Mouse (Mus musculus): ENCODE data around the gene Stx8. TPM values are rescaled to one million over a fixed set of nuclear protein-coding genes. Genes with fewer than 3 reads are reported as not detected.

The Stx8 gene
- polyA plus RNA-seq, 1 experiment from 2014 or later: 59.4 TPM

- Histone ChIP-seq H3K4me3 (no peak overlapping the region), H3K36me3 (no peaks in the 10 kb centered on the region), H3K27me3 (no peaks in the 10 kb centered on the region), H3K27ac (no peak overlapping the region), H3K9ac (no peak overlapping the region), H3K9me3 (no peaks in the 10 kb centered on the region), H3K4me2 (replicated peaks) (no peak overlapping the region), H3K4me1 (peaks cover 64% of the 10 kb centered on the region)
- WGBS: 91% methylated on average over 5 of the region's 5 CpGs
- no peak for ATAC-seq (ENCODE audit: low FRiP score, low read depth)
Measured at GRCm38 (mm10) chr11:68210714-68211113, 244.7 kb downstream of the Stx8 start.

- 27% methylated on average over 8 of the region's 8 CpGs for WGBS
- Histone ChIP-seq H3K27me3 (no peaks in the 10 kb centered on the region), H3K4me1 (peaks cover 76% of the 10 kb centered on the region), H3K27ac (peak overlapping the region; percentile 85), H3K4me3 (no peak overlapping the region), H3K4me2 (replicated peaks) (no peak overlapping the region), H3K9ac (no peak overlapping the region; the same call in 1 of the 2 replicates), H3K9me3 (no peaks in the 10 kb centered on the region), H3K36me3 (no peaks in the 10 kb centered on the region)
- peak; percentile 80 for ATAC-seq (ENCODE audit: low FRiP score, low read depth)
Measured at GRCm38 (mm10) chr11:68211924-68212578, 246.1 kb downstream of the Stx8 start.

GRCm38 (mm10) chr11:68213896-68214295 is 247.9 kb downstream of the Stx8 start:
- Histone ChIP-seq H3K4me3 (no peak overlapping the region), H3K4me2 (replicated peaks) (no peak overlapping the region), H3K4me1 (peaks cover 83% of the 10 kb centered on the region), H3K27ac (no peak overlapping the region), H3K9ac (no peak overlapping the region), H3K27me3 (no peaks in the 10 kb centered on the region), H3K9me3 (no peaks in the 10 kb centered on the region), H3K36me3 (no peaks in the 10 kb centered on the region)
- 66% methylated on average over 3 of the region's 3 CpGs for WGBS
- no peak for ATAC-seq (ENCODE audit: low FRiP score, low read depth)

GRCm38 (mm10) chr11:68214496-68215205 is 248.7 kb downstream of the Stx8 start:
- Histone ChIP-seq H3K27me3 (no peaks in the 10 kb centered on the region), H3K9me3 (no peaks in the 10 kb centered on the region), H3K27ac (no peak overlapping the region), H3K9ac (no peak overlapping the region), H3K4me3 (no peak overlapping the region), H3K4me2 (replicated peaks) (no peak overlapping the region), H3K4me1 (peaks cover 81% of the 10 kb centered on the region), H3K36me3 (no peaks in the 10 kb centered on the region)
- 79% methylated on average over 9 of the region's 9 CpGs for WGBS
- no peak for ATAC-seq (ENCODE audit: low FRiP score, low read depth)

- 35% methylated on average over 6 of the region's 6 CpGs for WGBS
- no peak overlapping the region for H3K9ac ChIP-seq
- H3K4me2 ChIP-seq (replicated peaks): no peak overlapping the region
- no peaks in the 10 kb centered on the region for H3K9me3 ChIP-seq
- H3K4me1 ChIP-seq: peaks cover 88% of the 10 kb centered on the region
- no peaks in the 10 kb centered on the region for H3K27me3 ChIP-seq
- no peaks in the 10 kb centered on the region for H3K36me3 ChIP-seq
- H3K4me3 ChIP-seq: no peak overlapping the region
- H3K27ac ChIP-seq: no peak overlapping the region
- ATAC-seq (ENCODE audit: low FRiP score, low read depth): no peak
Measured at GRCm38 (mm10) chr11:68215206-68215912, 249.4 kb downstream of the Stx8 start.

GRCm38 (mm10) chr11:68216041-68216440 is 250.0 kb downstream of the Stx8 start:
- Histone ChIP-seq H3K4me1 (peaks cover 91% of the 10 kb centered on the region), H3K4me2 (replicated peaks) (no peak overlapping the region)
- no peak for ATAC-seq (ENCODE audit: low FRiP score, low read depth)

GRCm38 (mm10) chr11:68220733-68221132 is 254.7 kb downstream of the Stx8 start:
- H3K4me3 ChIP-seq: no peak overlapping the region
- no peaks in the 10 kb centered on the region for H3K36me3 ChIP-seq
- no peak overlapping the region for H3K27ac ChIP-seq
- peaks cover 49% of the 10 kb centered on the region for H3K4me1 ChIP-seq
- 0 out of 2 replicates have a peak, but pooled peaks cover 4% of the 10 kb centered on the region for H3K27me3 ChIP-seq
- ATAC-seq (ENCODE audit: low FRiP score, low read depth): no peak
- 29% methylated on average over 4 of the region's 4 CpGs for WGBS
- H3K9me3 ChIP-seq: no peaks in the 10 kb centered on the region
- no peak overlapping the region for H3K4me2 ChIP-seq (replicated peaks)
- no peak overlapping the region for H3K9ac ChIP-seq

More at GRCm38 (mm10) chr11:68216041-68216440, 250.0 kb downstream of the Stx8 start:
- 73% methylated on average over 11 of the region's 11 CpGs for WGBS
- Histone ChIP-seq H3K27me3 (no peaks in the 10 kb centered on the region), H3K9me3 (no peaks in the 10 kb centered on the region), H3K4me3 (no peak overlapping the region), H3K36me3 (no peaks in the 10 kb centered on the region), H3K27ac (no peak overlapping the region), H3K9ac (peak overlapping the region; percentile 25; the same call in 1 of the 2 replicates)

GRCm38 (mm10) chr11:68222209-68222608 is 256.2 kb downstream of the Stx8 start:
- Histone ChIP-seq H3K9me3 (no peaks in the 10 kb centered on the region), H3K4me1 (peaks cover 35% of the 10 kb centered on the region), H3K9ac (no peak overlapping the region), H3K36me3 (no peaks in the 10 kb centered on the region), H3K4me2 (replicated peaks) (no peak overlapping the region), H3K27ac (no peak overlapping the region), H3K4me3 (no peak overlapping the region), H3K27me3 (0 out of 2 replicates have a peak, but pooled peaks cover 4% of the 10 kb centered on the region)
- 86% methylated on average over 7 of the region's 7 CpGs for WGBS
- no peak for ATAC-seq (ENCODE audit: low FRiP score, low read depth)

- H3K4me3 ChIP-seq: no peak overlapping the region
- H3K9me3 ChIP-seq: no peaks in the 10 kb centered on the region
- H3K4me2 ChIP-seq (replicated peaks): no peak overlapping the region
- 0 out of 2 replicates have a peak, but pooled peaks cover 4% of the 10 kb centered on the region for H3K27me3 ChIP-seq
- H3K36me3 ChIP-seq: no peaks in the 10 kb centered on the region
- no peak for ATAC-seq (ENCODE audit: low FRiP score, low read depth)
- H3K9ac ChIP-seq: no peak overlapping the region
- no peak overlapping the region for H3K27ac ChIP-seq
- 61% methylated on average over 13 of the region's 13 CpGs for WGBS
- peaks cover 26% of the 10 kb centered on the region for H3K4me1 ChIP-seq
Measured at GRCm38 (mm10) chr11:68223143-68223542, 257.1 kb downstream of the Stx8 start.

GRCm38 (mm10) chr11:68226654-68227057 is 260.7 kb downstream of the Stx8 start:
- no peak for ATAC-seq (ENCODE audit: low FRiP score, low read depth)
- peaks cover 20% of the 10 kb centered on the region for H3K4me1 ChIP-seq
- no peak overlapping the region for H3K27ac ChIP-seq
- no peak overlapping the region for H3K9ac ChIP-seq
- H3K36me3 ChIP-seq: no peaks in the 10 kb centered on the region
- no peaks in the 10 kb centered on the region for H3K9me3 ChIP-seq
- no peak overlapping the region for H3K4me3 ChIP-seq
- 64% methylated on average over 5 of the region's 5 CpGs for WGBS
- no peak overlapping the region for H3K4me2 ChIP-seq (replicated peaks)
- 0 out of 2 replicates have a peak, but pooled peaks cover 4% of the 10 kb centered on the region for H3K27me3 ChIP-seq

- Histone ChIP-seq H3K36me3 (no peaks in the 10 kb centered on the region), H3K27ac (no peak overlapping the region), H3K9me3 (no peaks in the 10 kb centered on the region), H3K27me3 (0 out of 2 replicates have a peak, but pooled peaks cover 4% of the 10 kb centered on the region), H3K4me1 (peaks cover 20% of the 10 kb centered on the region), H3K4me3 (no peak overlapping the region), H3K4me2 (replicated peaks) (no peak overlapping the region), H3K9ac (no peak overlapping the region)
- WGBS: 90% methylated on average over 6 of the region's 6 CpGs
- no peak for ATAC-seq (ENCODE audit: low FRiP score, low read depth)
Measured at GRCm38 (mm10) chr11:68227837-68228236, 261.8 kb downstream of the Stx8 start.

Data from limb, embryonic 13.5 days (tissue).